Mouse (Mus musculus) stomach, postnatal 0 days (tissue): ENCODE measurements around the gene Gnat1. TPM values are rescaled to one million over a fixed set of nuclear protein-coding genes. Genes with fewer than 3 reads are reported as not detected.

ENCODE experiments used
- ATAC-seq: fragments of 200-750 bp; cut with Nextera tagmentation; 2 replicates; pipeline ENCODE4 v1.8.0; 2017; ENCODE audit not compliant: low FRiP score, low TSS enrichment
- DNase-seq: peaks from one replicate; pipeline ENCODE4 v3.0.0-alpha.2; 2016; ENCODE audit warnings: low spot score
- H3K27ac ChIP-seq: fragments of 300-500 bp; sonication (generic); replicated peaks from 2 replicates; pipeline ENCODE4 v1.5.1; 2014; ENCODE audit warnings: mild to moderate bottlenecking, control low read depth
- H3K27me3 ChIP-seq: fragments of 300-500 bp; sonication (generic); 2 replicates; pipeline ENCODE4 v1.6.1; 2014; ENCODE audit warnings: low read length; ENCODE audit not compliant: control insufficient read depth, insufficient read depth
- H3K36me3 ChIP-seq: fragments of 300-500 bp; sonication (generic); 2 replicates; pipeline ENCODE4 v1.6.1; 2014; ENCODE audit warnings: low read length, mixed read lengths; ENCODE audit not compliant: control insufficient read depth, insufficient read depth
- H3K4me1 ChIP-seq: fragments of 300-500 bp; sonication (generic); replicated peaks from 2 replicates; pipeline ENCODE4 v1.6.1; 2014; ENCODE audit warnings: antibody characterized with exemption; ENCODE audit not compliant: control insufficient read depth, insufficient read depth
- H3K4me2 ChIP-seq: fragments of 300-500 bp; sonication (generic); replicated peaks from 2 replicates; pipeline ENCODE4 v1.6.1; 2014; ENCODE audit warnings: low read depth, mild to moderate bottlenecking, control low read depth, moderate library complexity
- H3K4me3 ChIP-seq: fragments of 300-500 bp; sonication (generic); 2 replicates; pipeline ENCODE4 v1.5.1; 2014; ENCODE audit warnings: low read depth, low read length, control low read depth
- H3K9ac ChIP-seq: fragments of 300-500 bp; sonication (generic); 2 replicates; pipeline ENCODE4 v1.6.1; 2014; ENCODE audit warnings: mild to moderate bottlenecking, low read length, control low read depth, mixed read lengths
- H3K9me3 ChIP-seq: fragments of 300-500 bp; sonication (generic); 2 replicates; pipeline ENCODE4 v1.6.1; 2016; ENCODE audit warnings: low read length; ENCODE audit not compliant: control insufficient read depth
- CTCF ChIP-seq: IDR thresholded peaks from 2 replicates; pipeline ENCODE4 v1.5.1; 2016; ENCODE audit warnings: antibody characterized with exemption, low read depth, mild to moderate bottlenecking, moderate library complexity
- EP300 ChIP-seq: optimal IDR thresholded peaks from 2 replicates; pipeline ENCODE3; 2016; ENCODE audit warnings: antibody characterized with exemption
- WGBS: fragments of 180-500 bp; shearing (Covaris S2); extraction: QIAGEN DNeasy Blood & Tissue Kit; methylation state at CpG from one replicate; pipeline ENCODE4 v1.1.7; 2014; 5-methylcytosine and 5-hydroxymethylcytosine counted together
- polyA plus RNA-seq: library from polyadenylated mRNA; unstranded; fragments of >200 nt; fragmentation: Nextera tagmentation; extraction: Ambion mirVana; gene quantifications from 2 replicates; pipeline ENCODE4 v1.2.1, GENCODE M21; 2015

Gnat1 gene
- polyA plus RNA-seq, 1 experiment from 2014 or later: 2.9 TPM

DNA sequence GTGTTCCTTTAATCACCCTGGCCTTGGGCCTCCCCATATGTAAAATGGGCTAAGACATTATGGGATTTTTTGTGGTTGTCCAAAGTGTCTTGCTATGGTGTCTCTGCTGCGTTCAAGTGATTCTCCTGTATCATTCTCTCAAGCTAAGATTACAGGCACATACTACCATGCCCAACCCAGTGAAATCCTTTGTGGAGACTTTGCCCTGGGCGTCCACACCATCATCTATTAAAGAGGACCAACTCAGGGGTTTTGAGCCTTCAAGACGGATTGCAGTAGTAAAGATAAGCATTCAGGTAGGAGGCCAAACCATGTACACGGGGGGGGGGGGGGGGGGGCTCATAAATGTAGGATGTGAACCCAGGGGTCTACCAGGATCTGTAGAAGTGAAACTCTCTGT lies 24.9 kb downstream of the Gnat1 start:
- no peak for ATAC-seq
- DNase-seq: no peak

DNA sequence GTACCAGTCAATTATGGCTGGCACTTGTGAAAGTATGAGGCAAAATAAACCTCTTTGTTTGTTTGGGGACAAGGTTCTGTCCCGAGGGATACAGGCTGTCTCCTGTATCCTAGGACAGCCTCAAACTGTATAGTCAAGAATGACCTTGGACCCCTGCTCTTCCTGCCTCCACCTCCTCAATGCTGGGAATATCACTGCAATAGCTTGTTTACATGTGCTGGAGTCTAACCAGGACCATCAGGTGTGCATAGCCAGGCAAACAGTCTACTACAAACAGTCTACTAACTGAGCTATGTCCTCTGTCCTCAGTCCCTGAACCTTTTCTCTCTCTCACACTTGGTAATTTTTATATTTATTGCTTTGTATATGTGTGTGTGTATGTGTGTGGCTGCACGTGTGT lies 26.0 kb downstream of the Gnat1 start:
- Histone ChIP-seq H3K9ac (no peak overlapping the region), H3K4me1 (no peaks in the 10 kb centered on the region), H3K4me3 (no peak overlapping the region), H3K36me3 (no peaks in the 10 kb centered on the region), H3K9me3 (no peaks in the 10 kb centered on the region), H3K27ac (no peak overlapping the region), H3K27me3 (no peaks in the 10 kb centered on the region), H3K4me2 (no peak overlapping the region)
- no peak for TF ChIP-seq CTCF
- TF ChIP-seq EP300: no peak
- 66% methylated on average over 2 of the region's 2 CpGs for WGBS
- ATAC-seq (no peak), DNase-seq (no peak)

More for the DNA sequence above, 24.9 kb downstream of the Gnat1 start:
- no peak for TF ChIP-seq CTCF
- TF ChIP-seq EP300: no peak
- Histone ChIP-seq H3K4me1 (no peaks in the 10 kb centered on the region), H3K4me3 (no peak overlapping the region), H3K9ac (no peak overlapping the region), H3K4me2 (no peak overlapping the region), H3K36me3 (no peaks in the 10 kb centered on the region), H3K9me3 (no peaks in the 10 kb centered on the region), H3K27ac (no peak overlapping the region), H3K27me3 (no peaks in the 10 kb centered on the region)
- 73% methylated on average over 4 of the region's 4 CpGs for WGBS

DNA sequence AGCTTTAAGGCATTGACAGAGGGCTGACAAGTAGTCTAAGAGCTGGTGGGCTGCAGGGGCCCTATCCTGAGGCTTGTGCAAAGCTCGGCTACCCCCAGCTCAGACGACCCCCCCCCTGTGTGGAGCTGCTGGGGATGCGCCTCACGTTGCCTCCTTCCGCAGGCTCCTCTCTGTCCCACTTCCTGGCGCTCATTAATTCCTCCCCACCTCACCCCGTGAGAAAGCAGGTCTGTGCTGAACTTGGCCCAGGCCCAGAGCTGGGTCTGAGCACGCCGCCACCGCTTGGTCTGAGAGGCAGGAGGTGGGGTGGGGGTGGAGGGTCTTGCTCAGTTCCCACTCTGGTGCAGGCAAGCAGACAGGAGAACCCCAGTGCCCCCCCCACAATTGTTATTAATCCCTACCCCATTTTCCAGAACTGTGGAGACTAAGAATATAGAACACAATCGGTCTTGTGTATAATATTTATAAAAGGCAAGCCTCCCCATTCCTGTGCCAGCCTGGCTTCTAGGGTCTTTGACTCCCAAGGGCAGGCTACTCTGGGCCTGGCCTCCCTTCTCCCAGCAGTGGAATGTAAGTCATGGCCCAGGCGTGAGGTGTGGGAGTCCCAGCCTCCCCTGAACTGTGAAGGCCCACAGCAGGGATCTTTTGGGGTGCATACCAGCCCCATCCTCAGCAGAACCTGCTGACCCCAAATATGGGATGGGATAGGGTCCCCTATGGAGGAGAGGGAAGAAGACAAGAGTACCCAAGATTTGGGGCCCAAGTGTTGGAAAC lies 28.6 kb downstream of the Gnat1 start:
- Histone ChIP-seq H3K27me3 (no peaks in the 10 kb centered on the region), H3K36me3 (no peaks in the 10 kb centered on the region), H3K4me3 (no peak overlapping the region), H3K9ac (no peak overlapping the region), H3K27ac (no peak overlapping the region), H3K4me1 (no peaks in the 10 kb centered on the region), H3K9me3 (no peaks in the 10 kb centered on the region), H3K4me2 (no peak overlapping the region)
- no peak for TF ChIP-seq CTCF
- no peak for TF ChIP-seq EP300
- ATAC-seq: no peak
- no peak for DNase-seq
- 30% methylated on average over 12 of the region's 12 CpGs for WGBS

DNA sequence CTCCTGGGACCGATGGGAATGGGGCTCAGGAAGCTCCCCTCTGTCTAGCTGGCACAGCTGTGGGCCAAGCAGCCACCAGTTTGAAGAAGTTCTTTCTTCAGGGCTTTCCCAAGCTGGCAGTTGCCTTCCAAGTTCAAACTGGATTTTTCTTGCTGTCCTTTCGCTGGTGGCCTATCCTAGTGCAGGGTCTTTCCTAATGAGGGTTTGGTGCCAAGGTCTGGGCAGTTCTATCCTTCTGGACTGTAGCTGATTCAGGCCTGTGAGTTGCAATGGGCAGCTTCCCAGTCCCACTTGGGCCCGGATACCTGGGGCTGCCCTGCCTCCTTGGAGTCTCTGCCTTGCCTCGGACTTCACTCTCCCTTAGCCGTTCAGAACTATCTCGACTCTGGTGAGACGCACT lies 29.3 kb downstream of the Gnat1 start:
- ATAC-seq: no peak
- Histone ChIP-seq H3K4me3 (no peak overlapping the region), H3K27me3 (no peaks in the 10 kb centered on the region), H3K36me3 (no peaks in the 10 kb centered on the region), H3K9ac (no peak overlapping the region), H3K27ac (no peak overlapping the region), H3K9me3 (no peaks in the 10 kb centered on the region), H3K4me2 (no peak overlapping the region), H3K4me1 (no peaks in the 10 kb centered on the region)
- no peak for DNase-seq
- TF ChIP-seq EP300 (no peak), CTCF (no peak)
- 76% methylated on average over 7 of the region's 7 CpGs for WGBS

DNA sequence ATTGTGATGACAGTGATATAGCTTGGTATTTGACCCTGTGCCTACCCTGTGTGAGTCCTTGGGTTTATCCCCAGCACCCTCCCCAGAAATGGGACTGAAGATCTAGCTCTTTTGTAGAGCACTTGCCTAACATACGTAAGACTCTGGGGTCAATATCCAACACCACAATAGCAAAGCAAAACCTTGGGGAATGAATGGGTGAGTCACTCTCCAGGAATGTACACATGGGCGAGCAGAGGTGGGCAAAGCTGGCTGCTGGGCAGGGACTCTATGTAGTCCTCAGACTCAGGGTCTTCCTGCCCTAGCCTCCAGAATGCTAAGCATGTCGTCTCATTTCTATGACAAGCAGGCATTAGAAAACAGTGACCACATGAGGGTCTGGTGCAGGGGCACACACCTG lies 30.7 kb downstream of the Gnat1 start:
- no peak overlapping the region for H3K9ac ChIP-seq
- no peaks in the 10 kb centered on the region for H3K9me3 ChIP-seq
- H3K27me3 ChIP-seq: no peaks in the 10 kb centered on the region
- H3K36me3 ChIP-seq: no peaks in the 10 kb centered on the region
- TF ChIP-seq EP300 (no peak), CTCF (no peak)
- H3K4me3 ChIP-seq: no peak overlapping the region
- no peak for DNase-seq
- no peak overlapping the region for H3K4me2 ChIP-seq
- H3K27ac ChIP-seq: no peak overlapping the region
- no peak for ATAC-seq
- WGBS: 34% methylated on average over 3 of the region's 3 CpGs
- H3K4me1 ChIP-seq: no peaks in the 10 kb centered on the region

DNA sequence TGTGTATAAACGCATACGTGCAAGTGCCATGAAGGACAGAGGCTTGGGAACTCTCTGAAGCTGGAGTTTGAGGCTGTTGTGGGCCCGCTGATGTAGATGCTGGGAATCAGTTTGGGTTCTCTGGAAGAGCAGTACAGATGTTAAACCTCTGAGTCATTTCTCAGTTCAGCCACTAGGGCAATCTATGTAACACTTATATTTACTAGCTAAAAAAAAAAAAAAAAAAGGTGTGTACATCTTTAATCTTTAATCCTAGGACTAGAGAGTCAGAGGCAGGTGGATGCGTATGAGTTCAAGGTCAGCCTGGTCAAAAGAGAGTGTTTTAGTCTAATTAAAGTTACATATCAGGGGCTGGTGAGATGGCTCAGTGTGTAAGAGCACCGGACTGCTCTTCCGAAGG lies 32.5 kb downstream of the Gnat1 start:
- WGBS: 76% methylated on average over 6 of the region's 6 CpGs
- H3K27me3 ChIP-seq: no peaks in the 10 kb centered on the region
- H3K9ac ChIP-seq: no peak overlapping the region
- no peak overlapping the region for H3K4me2 ChIP-seq
- H3K36me3 ChIP-seq: no peaks in the 10 kb centered on the region
- DNase-seq: no peak
- no peak overlapping the region for H3K27ac ChIP-seq
- ATAC-seq: no peak
- no peak overlapping the region for H3K4me3 ChIP-seq
- no peaks in the 10 kb centered on the region for H3K4me1 ChIP-seq
- no peaks in the 10 kb centered on the region for H3K9me3 ChIP-seq
- TF ChIP-seq CTCF: peak; percentile 50
- TF ChIP-seq EP300: no peak
